Mouse (Mus musculus) ES-E14 (cell line): ENCODE measurements around the gene Bcl9.

Source experiments
- CHD2 ChIP-seq: IDR thresholded peaks from 2 replicates; pipeline ENCODE4 v1.6.1; 2014; ENCODE audit warnings: mild to moderate bottlenecking, low read depth, low read length, inconsistent platforms
- HCFC1 ChIP-seq: IDR thresholded peaks from 2 replicates; pipeline ENCODE4 v1.6.1; 2012; ENCODE audit warnings: low read length, inconsistent platforms, borderline replicate concordance; ENCODE audit not compliant: insufficient read depth
- MAFK ChIP-seq: IDR thresholded peaks from 2 replicates; pipeline ENCODE4 v1.6.1; 2014; ENCODE audit warnings: mild to moderate bottlenecking, low read depth, low read length, inconsistent platforms; ENCODE audit not compliant: insufficient read depth
- ZNF384 ChIP-seq: IDR thresholded peaks from 2 replicates; pipeline ENCODE4 v1.6.1; 2012; ENCODE audit warnings: low read depth, low read length, inconsistent platforms

- no peak for TF ChIP-seq HCFC1
- TF ChIP-seq MAFK: no peak
- no peak for TF ChIP-seq ZNF384
- no peak for TF ChIP-seq CHD2
Observed at GRCm38 (mm10) chr3:97203880-97204279, 93.8 kb downstream of the Bcl9 start.
